Mouse (Mus musculus): Measurements from ENCODE around the gene Lrrc28.

Gene Lrrc28

DNA sequence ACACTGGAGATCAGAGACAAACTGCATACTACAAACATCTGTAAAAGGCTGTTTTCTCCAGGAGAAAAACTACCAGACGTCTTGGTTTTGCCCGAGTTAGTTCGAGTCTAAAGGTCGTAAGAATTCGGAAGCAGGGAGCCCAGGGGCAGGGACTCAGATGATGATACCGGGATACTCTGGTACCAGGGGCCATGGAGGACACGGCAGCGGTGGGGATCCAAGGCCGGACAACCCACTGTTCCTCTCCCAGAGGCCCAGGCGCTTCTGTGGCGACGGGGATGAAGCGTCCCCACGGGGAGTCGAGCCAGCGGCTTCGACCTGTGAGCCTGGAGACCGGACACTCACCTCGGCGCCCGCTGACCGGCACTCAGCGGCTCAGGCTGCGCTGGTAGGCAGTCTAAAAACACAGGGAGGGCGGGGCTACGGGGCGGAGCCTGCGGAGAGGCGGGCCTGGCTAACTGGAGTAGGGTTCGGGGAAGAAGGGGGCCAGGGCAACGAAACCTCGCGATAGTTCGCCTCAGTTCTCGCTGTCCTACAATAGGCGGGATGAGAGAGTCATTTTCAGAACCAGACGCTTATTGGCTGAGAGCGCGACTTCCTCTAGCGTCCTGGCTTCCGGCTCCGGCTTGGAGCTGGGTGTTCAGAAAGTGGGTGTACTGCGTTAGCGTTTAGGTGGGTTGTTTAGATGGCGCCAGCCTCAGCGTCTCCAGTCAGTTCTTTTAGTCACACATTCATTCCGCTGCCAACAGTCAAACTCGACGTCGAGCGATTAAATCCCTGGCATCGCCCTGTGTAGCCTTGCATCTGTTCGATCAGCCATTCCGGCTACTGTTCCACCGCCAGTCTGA is at the start of gene Lrrc28:
Gene Lrrc28, minus strand, starts transcription at position 436 of the 848 bp plus-strand sequence.
- DNase-seq (ENCODE audit: inconsistent ontology term) = peak; percentile 99

DNA sequence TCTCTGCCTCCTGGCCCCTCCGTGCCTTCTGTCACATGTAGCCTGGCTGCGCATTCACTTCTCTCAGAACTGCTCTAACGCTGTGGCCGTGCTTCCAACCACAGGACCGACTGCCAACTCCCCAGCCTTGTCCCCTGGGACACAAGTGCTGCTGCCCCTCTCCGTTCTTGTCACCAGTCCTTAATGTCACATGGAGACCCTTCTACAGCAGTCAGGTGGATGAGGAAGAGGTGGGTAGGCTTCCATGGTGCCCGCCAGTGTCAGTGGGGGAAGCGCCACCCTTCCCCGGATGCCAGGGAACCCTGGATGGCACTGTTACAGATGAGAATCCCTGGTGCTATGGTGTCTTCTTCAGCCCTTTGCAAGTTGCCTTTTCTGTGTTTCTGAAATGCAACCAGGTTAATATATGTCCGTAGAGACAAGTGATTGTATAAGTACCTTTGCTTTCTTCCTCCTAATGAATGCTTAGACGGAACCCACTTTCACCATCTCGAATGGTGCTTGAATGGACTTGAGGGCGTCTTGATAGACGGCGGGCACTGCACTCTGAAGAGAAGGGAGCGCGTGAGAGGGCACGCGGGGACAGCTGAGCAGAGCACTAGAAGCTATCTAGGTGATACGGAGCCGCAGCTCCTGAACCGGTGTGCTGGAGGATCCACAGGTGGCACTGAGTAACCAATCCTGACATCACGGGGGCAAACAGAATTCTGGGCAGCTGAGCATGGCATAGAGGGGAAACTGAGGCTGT is 47.9 kb upstream of the Lrrc28 start:
- no peak for DNase-seq (ENCODE audit: inconsistent ontology term)

DNA sequence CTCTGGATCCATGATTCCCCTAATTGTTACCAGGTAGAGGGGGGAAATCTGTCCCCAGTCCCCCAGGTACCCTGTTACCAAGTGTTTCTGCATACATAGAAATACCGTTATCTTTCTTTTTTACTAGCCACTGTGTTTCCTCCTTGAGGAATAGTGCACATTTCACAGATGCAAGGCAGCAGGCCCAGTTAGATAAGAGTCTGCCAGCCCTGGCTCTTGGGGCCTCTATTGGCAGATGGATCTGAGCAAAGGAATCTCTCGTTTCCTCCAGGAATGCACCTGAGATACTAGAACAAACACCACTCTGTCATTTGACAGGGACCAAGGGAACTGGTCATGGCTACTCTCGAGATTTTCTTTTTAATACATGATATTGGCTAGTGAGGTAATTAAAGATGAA is 47.1 kb upstream of the Lrrc28 start:
- DNase-seq (ENCODE audit: inconsistent ontology term) = no peak

DNA sequence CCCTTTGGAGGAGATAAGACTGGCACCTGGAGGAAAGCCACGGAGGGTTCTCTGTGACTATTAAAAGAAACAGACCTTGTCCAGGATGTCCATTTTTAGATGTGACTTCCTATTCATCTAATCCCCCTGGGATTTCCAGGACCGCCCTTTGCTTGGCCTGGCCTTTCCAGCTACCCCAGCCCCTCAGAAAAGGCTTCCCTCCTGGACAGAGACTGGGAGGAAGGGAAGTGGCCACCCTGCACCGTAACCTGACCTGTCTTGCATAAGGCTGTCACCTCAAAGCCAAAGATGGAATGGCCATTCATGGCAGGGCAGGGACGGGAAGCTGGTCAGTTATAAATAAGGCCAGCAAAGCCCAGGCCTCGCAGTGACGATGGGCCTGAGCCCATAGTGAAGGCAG is 46.0 kb upstream of the Lrrc28 start:
- DNase-seq (ENCODE audit: inconsistent ontology term) = no peak

DNA sequence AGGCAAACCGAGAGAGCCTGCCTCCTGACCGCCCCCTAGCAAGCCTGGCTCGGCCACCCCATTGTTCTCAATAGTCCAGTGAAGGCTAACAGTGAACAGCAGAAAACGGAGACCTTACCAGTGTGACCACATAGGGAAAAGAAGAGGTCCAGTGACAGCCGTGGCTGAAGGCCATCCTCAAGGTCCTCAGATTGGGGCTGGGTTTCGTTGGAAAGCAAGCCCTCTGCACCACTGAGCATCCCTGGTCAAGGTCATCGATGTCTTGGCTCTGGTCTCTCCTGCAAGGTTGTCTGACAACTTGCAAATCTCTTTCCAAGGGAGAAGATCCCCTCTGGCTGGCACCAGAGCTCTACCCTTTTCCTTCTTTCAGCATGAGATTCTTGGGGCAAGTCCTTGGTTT is 44.7 kb upstream of the Lrrc28 start:
- DNase-seq (ENCODE audit: inconsistent ontology term) = no peak

DNA sequence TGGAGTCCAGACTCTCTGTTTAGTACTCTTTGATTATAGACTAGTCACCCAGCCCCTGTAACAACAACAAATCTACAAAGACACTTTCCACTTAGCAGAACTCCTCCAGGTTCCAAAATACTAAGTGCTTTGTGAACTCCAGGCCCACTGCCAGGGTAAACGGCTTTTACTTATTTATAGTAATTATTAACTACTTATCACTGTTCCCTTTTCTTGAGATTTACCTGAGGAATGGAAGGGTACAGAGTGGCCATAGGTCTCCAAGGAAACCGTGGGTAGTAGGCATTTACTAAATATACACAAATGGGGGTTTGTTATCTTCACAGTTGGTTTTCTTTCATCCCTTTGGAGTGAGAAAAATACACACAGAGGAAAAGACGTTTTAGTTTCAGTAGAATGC is 43.2 kb upstream of the Lrrc28 start:
- DNase-seq (ENCODE audit: inconsistent ontology term) = no peak

DNA sequence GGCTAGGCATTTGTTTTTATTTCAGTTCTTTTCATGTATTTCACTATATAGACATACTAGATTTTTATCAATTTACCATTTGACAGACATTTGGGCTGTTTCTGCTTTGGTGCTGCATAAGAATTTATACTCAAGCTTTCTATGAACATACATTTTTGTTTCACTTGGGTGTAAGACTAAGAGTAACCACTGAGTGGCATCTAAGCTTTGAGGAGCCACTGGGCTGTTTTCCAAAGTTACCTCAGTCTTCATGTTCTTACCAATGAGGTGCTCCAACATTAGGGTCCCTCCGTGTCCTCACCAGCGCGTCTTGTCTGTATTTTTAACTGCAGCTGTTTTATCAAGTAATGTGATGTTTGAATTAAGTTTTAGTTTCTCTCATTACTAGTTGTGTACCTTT is 41.5 kb upstream of the Lrrc28 start:
- no peak for DNase-seq (ENCODE audit: inconsistent ontology term)

DNA sequence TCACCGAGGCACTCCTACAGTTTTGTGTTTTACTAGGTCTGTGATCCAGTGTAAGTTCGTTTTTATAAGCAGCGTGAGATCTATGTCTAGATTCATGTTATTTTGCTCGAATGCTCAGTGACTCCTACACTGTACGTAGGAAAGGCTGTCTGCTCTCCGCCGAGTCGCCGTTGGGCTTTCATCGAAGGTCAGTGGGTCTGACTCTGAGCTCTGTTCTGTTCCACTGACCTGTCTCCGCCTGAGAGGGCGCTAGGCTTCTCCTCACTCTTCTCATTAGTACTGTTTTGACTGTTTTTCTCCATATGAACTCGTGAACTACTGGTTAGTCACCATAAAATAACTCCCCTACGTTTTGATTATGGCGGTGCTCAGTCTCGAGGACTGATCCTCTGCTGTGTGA is 37.9 kb upstream of the Lrrc28 start:
- DNase-seq (ENCODE audit: inconsistent ontology term) = no peak

DNA sequence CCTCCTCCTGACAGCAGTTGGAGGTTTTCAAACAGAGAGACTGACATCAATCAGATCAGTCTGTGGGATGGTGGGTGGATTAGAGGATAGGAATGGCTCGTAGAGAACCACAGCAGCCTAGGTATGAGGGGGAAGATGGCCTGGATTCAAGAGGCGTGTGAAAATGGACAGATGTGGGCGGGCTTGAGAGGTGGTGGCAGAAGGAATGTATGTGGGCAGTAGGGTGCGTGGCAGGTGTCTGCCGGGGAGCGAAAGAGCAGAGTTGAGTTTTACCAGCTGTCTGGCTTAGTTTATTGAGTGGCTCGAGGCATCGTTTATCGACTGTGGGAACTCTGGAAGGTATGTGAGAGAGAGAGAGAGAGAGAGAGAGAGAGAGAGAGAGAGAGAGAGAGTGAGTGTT is 36.0 kb upstream of the Lrrc28 start:
- no peak for DNase-seq (ENCODE audit: inconsistent ontology term)

DNA sequence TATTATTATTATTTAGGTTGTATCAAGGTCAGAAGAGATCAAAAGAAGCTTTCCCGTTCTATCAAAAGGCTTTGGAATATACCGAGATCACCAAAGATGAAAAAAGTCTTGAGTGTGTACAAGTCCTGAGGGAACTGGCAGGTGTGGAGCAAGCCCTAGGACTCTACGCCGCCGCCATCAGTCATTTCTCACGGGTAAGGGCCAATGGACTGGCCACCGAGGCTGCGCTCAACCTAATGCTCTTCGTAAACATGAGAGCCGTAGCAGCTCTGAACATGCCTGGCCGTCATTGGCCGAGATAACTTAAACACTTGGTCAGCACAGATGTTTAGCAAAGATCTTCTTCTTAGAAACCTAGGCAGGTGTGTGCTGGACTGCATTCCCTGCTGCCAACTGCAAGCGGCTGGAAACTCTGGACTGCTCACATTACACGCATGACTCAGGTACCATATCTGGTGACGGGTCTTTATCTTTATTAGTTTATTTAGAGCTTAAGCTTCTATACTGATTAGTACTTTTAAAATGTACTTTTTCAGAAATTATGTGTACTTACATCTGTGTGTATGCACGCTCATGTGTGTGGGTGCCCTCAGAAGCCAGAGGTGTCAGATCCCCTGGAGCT is 33.9 kb upstream of the Lrrc28 start:
- DNase-seq (ENCODE audit: inconsistent ontology term) = no peak

DNA sequence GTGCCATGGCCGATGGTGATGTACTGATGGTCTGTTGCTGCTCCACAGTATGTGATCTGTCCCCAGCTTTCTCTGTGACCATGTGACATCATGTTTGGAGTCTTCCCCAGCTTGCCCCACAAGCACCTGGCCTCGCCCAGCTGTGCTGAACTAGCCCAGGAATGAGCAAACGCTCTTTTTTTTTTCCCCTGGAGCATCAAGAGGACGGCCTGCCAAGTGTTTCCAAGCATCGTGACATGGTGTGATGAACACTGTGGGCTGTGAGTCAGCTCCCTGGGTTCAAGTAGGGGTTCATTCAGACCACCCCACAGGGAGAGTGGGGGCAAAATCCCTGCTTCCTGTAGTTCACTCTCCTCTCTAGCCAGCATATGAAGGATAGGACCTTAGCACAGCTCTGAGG is 28.6 kb upstream of the Lrrc28 start:
- peak; percentile 29 for DNase-seq (ENCODE audit: inconsistent ontology term)

DNA sequence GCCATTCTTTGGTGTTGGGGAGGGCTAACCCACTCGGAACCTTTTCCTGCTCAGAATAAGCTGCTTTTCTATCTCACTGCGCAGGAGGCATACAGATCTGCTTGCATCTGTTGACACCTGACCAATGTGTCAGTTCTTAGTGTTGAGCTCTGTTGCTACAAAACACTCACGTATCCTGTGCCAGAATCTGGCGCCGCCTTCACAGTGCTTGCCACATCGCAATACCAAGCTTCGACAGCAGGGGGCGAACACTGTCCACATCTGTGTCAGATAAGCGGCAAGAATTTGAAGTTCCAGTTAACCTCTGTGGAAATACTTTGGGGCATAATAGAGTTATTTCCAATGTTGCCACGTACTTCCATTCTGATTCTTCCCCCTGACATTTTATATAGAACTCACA is 27.6 kb upstream of the Lrrc28 start:
- DNase-seq (ENCODE audit: inconsistent ontology term) = peak; percentile 90

DNA sequence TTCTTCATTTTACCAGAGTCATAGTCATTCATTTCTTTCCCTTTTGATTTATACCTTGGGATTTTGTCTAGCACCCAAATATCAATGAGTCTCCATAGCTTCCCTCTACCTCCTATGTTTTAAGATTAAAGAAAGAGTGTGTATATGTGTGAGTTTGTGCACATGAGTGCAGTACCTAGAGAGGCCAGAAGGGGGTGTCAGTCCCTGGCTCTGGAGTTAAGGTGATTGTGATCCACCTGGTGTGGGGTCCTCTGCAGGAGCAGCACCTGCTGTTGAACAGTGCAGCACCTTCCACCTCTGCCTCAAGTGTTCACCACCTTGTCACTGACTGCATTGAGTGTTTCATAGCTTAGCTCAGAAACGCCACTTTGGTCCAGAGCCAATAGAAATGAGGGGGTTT is 25.9 kb upstream of the Lrrc28 start:
- DNase-seq (ENCODE audit: inconsistent ontology term) = no peak

DNA sequence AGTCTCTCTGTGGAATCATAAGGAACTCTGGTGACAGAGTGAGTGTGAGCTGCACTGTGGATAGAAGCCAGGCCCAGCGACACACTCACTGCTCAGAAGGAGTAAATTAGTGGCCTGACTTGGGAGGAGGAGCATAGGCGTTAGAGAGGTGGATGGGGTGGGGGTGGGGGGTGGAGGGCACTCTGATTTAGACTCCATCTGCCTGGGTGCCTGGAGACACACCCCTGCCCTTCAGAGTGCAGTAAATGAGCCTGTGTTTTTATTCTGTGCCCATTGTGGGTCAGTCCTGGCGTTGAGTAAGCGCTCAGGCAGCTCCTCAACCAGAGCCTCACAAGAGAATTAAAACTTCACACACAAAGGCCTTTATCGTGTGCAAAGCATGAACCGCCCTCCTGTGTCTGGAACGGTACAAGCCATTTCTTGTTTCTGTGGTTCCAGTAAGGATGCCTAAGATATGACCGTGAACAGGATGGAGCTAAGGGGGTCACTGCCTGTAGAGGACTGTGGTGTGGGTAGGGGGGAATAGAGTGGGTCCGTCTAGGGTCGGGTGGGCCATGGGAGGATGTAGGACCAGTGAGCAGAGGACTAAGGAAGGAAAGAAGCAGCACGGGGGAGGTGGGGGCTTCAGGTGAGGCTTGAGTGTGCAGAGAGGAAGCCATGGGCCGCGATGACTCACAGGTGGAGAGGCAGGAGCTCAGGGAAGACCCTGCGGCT is 19.1 kb upstream of the Lrrc28 start:
- no peak for DNase-seq (ENCODE audit: inconsistent ontology term)

DNA sequence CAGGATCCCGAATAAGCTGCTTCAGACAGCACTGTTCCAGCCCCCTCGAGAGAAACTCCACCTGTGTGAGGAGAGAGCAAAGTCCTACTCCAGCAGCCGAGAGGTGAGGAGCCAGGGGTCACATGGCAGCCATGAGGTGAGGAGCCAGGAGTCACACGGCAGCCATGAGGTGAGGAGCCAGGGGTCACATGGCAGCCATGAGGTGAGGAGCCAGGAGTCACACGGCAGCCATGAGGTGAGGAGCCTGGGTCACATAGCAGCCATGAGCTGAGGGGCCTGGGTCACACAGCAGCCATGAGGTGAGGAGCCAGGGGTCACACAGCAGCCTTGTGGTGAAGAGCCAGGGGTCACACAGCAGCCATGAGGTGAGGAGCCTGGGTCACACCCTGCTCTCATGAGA is 17.4 kb upstream of the Lrrc28 start:
- DNase-seq (ENCODE audit: inconsistent ontology term) = no peak

DNA sequence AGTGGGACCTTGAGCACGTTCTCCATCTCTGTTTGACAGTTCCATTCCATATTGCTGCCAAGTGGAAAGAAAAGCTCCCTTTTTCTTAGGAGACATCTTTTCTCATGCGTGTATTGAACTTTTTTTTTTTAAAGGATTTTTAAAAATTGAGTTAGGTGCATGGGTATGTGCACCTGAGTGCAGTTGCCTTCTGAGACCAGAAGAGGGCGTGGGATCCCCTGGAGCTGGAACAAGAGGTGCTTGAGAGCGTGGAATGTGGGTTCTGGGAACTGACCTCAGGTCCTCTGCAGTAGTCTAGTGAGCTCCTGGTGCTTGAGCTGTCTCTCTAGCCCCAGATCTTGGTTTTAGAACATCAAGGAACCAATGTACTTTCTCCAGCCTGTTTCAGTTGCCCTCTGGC is 13.0 kb upstream of the Lrrc28 start:
- no peak for DNase-seq (ENCODE audit: inconsistent ontology term)

DNA sequence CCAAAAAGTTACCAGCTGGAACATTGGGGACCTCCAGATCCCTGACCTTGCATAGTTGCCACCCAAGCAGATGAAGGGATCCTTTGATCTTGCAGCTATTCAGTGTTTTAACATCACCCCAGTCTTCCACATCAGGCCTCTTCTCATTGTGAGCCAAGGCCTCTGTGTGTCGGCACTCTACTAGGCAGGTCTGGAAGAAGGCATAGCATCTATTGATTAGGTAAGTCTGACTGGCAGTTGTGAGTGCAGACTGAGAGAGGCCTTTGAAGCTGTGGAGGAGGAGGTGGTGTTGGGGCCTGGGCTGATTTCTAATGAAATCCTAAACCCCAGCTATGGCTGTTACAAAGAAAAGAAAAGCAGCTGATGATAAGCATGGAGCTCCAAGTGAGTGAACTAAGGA is 10.1 kb upstream of the Lrrc28 start:
- no peak for DNase-seq (ENCODE audit: inconsistent ontology term)

DNA sequence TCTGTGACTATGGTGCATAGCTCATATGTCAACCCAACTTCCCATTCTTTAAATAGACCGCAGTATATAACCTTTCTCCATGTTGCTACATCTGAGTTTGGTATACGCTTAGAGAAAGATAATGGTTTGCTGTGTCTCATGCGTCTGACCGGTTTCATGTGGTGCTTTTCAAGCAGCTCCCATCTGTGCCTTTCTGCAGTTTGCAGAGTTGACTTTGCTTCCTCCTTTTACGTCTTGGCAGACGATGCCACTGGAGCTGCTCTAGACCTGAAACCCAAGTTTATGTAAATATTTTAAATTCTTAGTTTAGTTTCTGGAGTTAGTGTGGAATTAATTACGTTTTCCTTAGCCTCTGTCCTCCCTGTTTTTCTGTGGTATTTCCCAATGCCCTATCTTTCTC is 9.6 kb upstream of the Lrrc28 start:
- DNase-seq (ENCODE audit: inconsistent ontology term) = no peak

DNA sequence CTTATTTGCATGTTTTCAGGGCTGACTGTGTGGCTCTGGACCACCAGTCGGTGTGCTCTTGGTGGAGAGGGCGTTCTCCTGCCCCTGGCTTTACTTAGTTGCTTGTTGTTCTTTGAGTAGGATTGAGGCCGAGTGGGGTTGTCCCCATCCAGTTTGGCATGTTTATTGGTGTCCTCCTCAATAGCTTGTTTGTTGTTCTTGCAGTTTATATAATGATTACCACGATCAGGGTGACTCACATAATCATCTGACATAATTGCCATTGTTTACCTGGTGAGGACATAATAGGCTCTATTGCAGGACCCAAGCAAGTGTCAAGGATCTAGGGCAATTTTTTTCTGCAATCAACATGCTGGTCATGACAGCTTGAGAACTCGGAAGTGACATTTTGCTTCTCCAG is 7.1 kb upstream of the Lrrc28 start:
- no peak for DNase-seq (ENCODE audit: inconsistent ontology term)

DNA sequence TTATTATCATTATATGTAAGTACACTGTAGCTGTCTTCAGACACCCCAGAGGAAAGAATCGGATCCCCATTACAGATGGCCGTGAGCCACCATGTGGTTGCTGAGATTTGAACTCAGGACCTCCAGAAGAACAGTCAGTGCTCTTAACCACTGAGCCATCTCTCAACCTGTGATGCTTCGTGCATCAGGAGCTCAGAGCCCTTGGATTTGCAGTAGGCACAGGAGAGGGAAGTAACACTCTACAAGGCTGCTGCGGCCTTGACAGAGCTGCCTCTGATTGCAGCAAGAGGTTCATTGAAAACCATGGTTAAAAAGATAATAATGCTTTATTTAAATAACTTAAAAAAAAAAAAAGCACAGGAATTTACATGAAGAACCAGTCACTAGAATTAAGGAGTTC is 3.3 kb upstream of the Lrrc28 start:
- DNase-seq (ENCODE audit: inconsistent ontology term) = no peak

DNA sequence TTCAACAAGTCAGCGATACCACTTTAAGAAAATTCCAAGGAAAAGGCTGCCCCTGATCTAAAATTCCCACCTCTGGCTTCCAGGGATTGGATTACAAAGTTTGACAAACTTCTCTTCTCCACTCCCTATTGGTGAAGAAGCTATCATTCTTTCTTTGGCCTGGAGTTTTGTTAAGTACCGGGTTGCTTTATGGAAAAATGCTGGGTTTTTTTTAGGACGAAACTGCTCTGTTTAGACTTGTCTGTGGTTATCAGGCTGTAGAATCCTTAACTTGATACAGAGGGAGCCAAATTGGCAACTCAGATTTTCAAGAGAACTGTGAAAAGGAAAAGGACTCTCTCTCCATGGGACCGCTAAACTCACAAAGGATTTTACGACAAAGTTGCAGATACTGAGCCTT is 2.2 kb upstream of the Lrrc28 start, which contains the start of gene Ttc23:
Gene Ttc23, plus strand, starts transcription at position 134 of the 400 bp plus-strand sequence.
- peak; percentile 72 for DNase-seq (ENCODE audit: inconsistent ontology term)

DNA sequence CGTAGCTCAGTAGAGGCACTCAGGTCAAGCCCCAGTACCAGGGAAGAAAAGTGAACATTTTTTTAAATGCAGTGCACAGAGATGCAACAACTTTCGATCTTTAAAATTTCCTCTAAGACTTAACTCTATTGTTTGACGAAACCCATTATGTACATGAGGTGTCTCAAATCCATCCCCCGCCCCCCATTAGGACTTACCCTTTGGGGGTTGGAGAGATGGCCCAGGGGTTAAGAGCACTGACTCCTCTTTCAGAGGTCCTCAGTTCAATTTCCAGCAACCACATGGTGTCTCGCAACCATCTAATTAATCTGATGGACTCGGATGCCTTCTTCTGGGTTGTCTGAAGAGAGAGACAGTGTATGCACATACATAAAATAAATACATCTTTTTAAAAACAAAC is 1.1 kb upstream of the Lrrc28 start:
- no peak for DNase-seq (ENCODE audit: inconsistent ontology term)
